Mouse (Mus musculus) heart, postnatal 25 days (tissue): Measurements from ENCODE around the gene Oaf. TPM values are rescaled to one million over a fixed set of nuclear protein-coding genes. Genes with fewer than 3 reads are reported as not detected.

Experiments
- total RNA-seq, 2 experiments: library from RNA; stranded (reverse); gene quantifications; 2 replicates each; pipeline ENCODE4 v1.2.3; 2021

Gene Oaf
- total RNA-seq, 2 experiments from 2014 or later: 9.4 to 14.8 TPM

Other genes starting within 250 kb of the Oaf start
- gene Arhgef12, start 132.7 kb downstream of the Oaf start, total RNA-seq: 100 to 1,000 TPM; 140 to 166 TPM
- gene Tmem136, start 123.3 kb downstream of the Oaf start, total RNA-seq: 1 to 10 TPM; 6.1 to 6.7 TPM
- gene Pou2f3, start 29.5 kb downstream of the Oaf start, total RNA-seq: under 1 TPM in 1 of 2 experiments, not detected in 1; 0.11 TPM
- gene Trim29, start 70.9 kb upstream of the Oaf start, total RNA-seq: under 1 TPM in 1 of 2 experiments, not detected in 1; 0.10 TPM